Mouse (Mus musculus): ENCODE results near the gene Ifna11. TPM values are rescaled to one million over a fixed set of nuclear protein-coding genes. Genes with fewer than 3 reads are reported as not detected.

Gene Ifna11
- polyA plus RNA-seq, 1 experiment, result not detected

DNA sequence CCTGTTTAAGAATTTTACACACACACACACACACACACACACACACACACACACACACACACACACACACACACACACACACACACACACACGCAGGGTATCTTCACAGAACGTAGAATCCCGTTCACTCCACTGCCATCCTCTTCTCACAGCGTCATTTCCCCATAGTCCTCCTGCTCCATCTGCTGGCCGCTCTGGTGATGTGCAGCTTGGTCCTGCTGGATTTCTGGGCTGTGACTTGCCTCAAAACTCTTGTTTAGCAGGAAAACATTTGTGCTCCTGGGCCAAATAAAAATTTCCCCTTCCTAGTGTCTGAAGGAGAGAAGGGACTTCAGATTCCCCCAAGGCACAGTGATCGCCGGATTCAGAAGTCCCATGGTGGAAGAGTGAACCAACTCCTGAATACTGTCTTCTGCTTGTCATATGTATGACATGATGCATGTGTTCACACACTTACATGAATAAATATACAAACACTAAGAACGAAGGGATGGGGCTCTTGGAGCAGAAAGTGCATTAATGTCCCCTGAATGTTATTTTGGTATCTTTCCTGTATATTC lies 47.7 kb downstream of the Ifna11 start:
- WGBS, result 0% methylated on average over 8 of the region's 8 CpGs
- no peaks in the 10 kb centered on the region for H3K27me3 ChIP-seq (replicated peaks; ENCODE audit: control insufficient read depth, insufficient read depth, low read length)
- no peak overlapping the region for H3K27ac ChIP-seq (ENCODE audit: insufficient read depth, low read depth, low read length)
- DNase-seq, result peak; percentile 76
- TF ChIP-seq CTCF (conservative IDR thresholded peaks at IDR 0.05; ENCODE audit: insufficient read depth, insufficient read length, low read depth, low read length), result peak; percentile 97
- TF ChIP-seq POLR2A (IDR thresholded peaks at IDR 0.05; ENCODE audit: low read depth, low read length), result no peak
- no peaks in the 10 kb centered on the region for H3K36me3 ChIP-seq (ENCODE audit: control insufficient read depth, insufficient read depth, low read length)
- H3K4me1 ChIP-seq (ENCODE audit: control insufficient read depth, insufficient read depth, low read length), result no peaks in the 10 kb centered on the region
- H3K4me3 ChIP-seq (ENCODE audit: insufficient read depth, low read depth, low read length), result no peak overlapping the region

- no peaks in the 10 kb centered on the region for H3K36me3 ChIP-seq (ENCODE audit: control insufficient read depth, insufficient read depth, low read length)
- no peaks in the 10 kb centered on the region for H3K4me1 ChIP-seq (ENCODE audit: control insufficient read depth, insufficient read depth, low read length)
- TF ChIP-seq CTCF (conservative IDR thresholded peaks at IDR 0.05; ENCODE audit: insufficient read depth, insufficient read length, low read depth, low read length) (no peak), POLR2A (IDR thresholded peaks at IDR 0.05; ENCODE audit: low read depth, low read length) (no peak)
- H3K27ac ChIP-seq (ENCODE audit: insufficient read depth, low read depth, low read length), result no peak overlapping the region
- whole genome bisulfite sequencing, result 8% methylated on average over 31 of the region's 31 CpGs
- peak; percentile 12 for DNase-seq
- peak overlapping the region; percentile 57 for H3K4me3 ChIP-seq (ENCODE audit: insufficient read depth, low read depth, low read length)
- no peaks in the 10 kb centered on the region for H3K27me3 ChIP-seq (replicated peaks; ENCODE audit: control insufficient read depth, insufficient read depth, low read length)
Measured at GRCm38 (mm10) chr4:88867926-88868911, 48.5 kb downstream of the Ifna11 start.

Other genes starting within 250 kb of the Ifna11 start
- not detected in 2 replicates for gene Ifna14, start 248.2 kb upstream of the Ifna11 start, polyA plus RNA-seq (2012; rRNA removed)
- not detected in 2 replicates for gene Ifna9, start 227.6 kb upstream of the Ifna11 start, polyA plus RNA-seq (2012; rRNA removed)
- gene Ifna12, start 216.6 kb upstream of the Ifna11 start, polyA plus RNA-seq (2012; rRNA removed), result not detected in 2 replicates
- not detected in 2 replicates for gene C87499, start 185.5 kb upstream of the Ifna11 start, polyA plus RNA-seq (2012; rRNA removed)
- not detected in 2 replicates for gene Ifna13, start 175.5 kb upstream of the Ifna11 start, polyA plus RNA-seq (2012; rRNA removed)
- gene Ifna16, start 143.0 kb upstream of the Ifna11 start, polyA plus RNA-seq (2012; rRNA removed), result not detected in 2 replicates
- not detected in 2 replicates for gene Ifna2, start 136.0 kb upstream of the Ifna11 start, polyA plus RNA-seq (2012; rRNA removed)
- gene Ifnab, start 128.6 kb upstream of the Ifna11 start, polyA plus RNA-seq (2012; rRNA removed), result not detected in 2 replicates
- 0.26 and 0.34 TPM in 2 replicates for gene Gm26566, start 98.2 kb upstream of the Ifna11 start, polyA plus RNA-seq (2012; rRNA removed)
- gene Klhl9, start 97.5 kb upstream of the Ifna11 start, polyA plus RNA-seq (2012; rRNA removed), result 18.1 and 19.2 TPM in 2 replicates
- gene Gm13271, start 65.1 kb upstream of the Ifna11 start, polyA plus RNA-seq (2012; rRNA removed), result not detected in 2 replicates
- 0.10 TPM in 1 of 2 replicates, not detected in the other for gene Gm13283, start 59.8 kb upstream of the Ifna11 start, polyA plus RNA-seq (2012; rRNA removed)
- gene Gm13290, start 46.1 kb upstream of the Ifna11 start, polyA plus RNA-seq (2012; rRNA removed), result not detected in 2 replicates
- gene Gm13289, start 43.0 kb upstream of the Ifna11 start, polyA plus RNA-seq (2012; rRNA removed), result not detected in 2 replicates
- gene Gm13272, start 40.1 kb upstream of the Ifna11 start, polyA plus RNA-seq (2012; rRNA removed), result not detected in 2 replicates
- gene Ifnz, start 37.8 kb upstream of the Ifna11 start, polyA plus RNA-seq (2012; rRNA removed), result 0.08 TPM in 1 of 2 replicates, not detected in the other
- gene Gm13276, start 34.2 kb upstream of the Ifna11 start, polyA plus RNA-seq (2012; rRNA removed), result not detected in 2 replicates
- not detected in 2 replicates for gene Gm13277, start 31.3 kb upstream of the Ifna11 start, polyA plus RNA-seq (2012; rRNA removed)
- gene Gm13278, start 28.4 kb upstream of the Ifna11 start, polyA plus RNA-seq (2012; rRNA removed), result not detected in 2 replicates
- gene Gm13275, start 25.5 kb upstream of the Ifna11 start, polyA plus RNA-seq (2012; rRNA removed), result not detected in 2 replicates
- gene Gm13279, start 22.6 kb upstream of the Ifna11 start, polyA plus RNA-seq (2012; rRNA removed), result not detected in 2 replicates
- not detected in 2 replicates for gene Gm13285, start 20.3 kb upstream of the Ifna11 start, polyA plus RNA-seq (2012; rRNA removed)
- not detected in 2 replicates for gene Gm13287, start 16.7 kb upstream of the Ifna11 start, polyA plus RNA-seq (2012; rRNA removed)
- gene Gm13288, start 14.4 kb upstream of the Ifna11 start, polyA plus RNA-seq (2012; rRNA removed), result not detected in 2 replicates
- not detected in 2 replicates for gene Ifna7, start 3.7 kb upstream of the Ifna11 start, polyA plus RNA-seq (2012; rRNA removed)
- gene Ifna6, start 7.5 kb downstream of the Ifna11 start, polyA plus RNA-seq (2012; rRNA removed), result not detected in 2 replicates
- gene Ifna5, start 15.6 kb downstream of the Ifna11 start, polyA plus RNA-seq (2012; rRNA removed), result not detected in 2 replicates
- not detected in 2 replicates for gene Ifna4, start 21.9 kb downstream of the Ifna11 start, polyA plus RNA-seq (2012; rRNA removed)
- not detected in 2 replicates for gene Ifna1, start 30.1 kb downstream of the Ifna11 start, polyA plus RNA-seq (2012; rRNA removed)
- gene Ifne, start 60.2 kb downstream of the Ifna11 start, polyA plus RNA-seq (2012; rRNA removed), result not detected in 2 replicates

Measured in kidney, adult 2 months (tissue).